29 mouse cellular contexts compared by ENCODE assay signal in genomic region chr2:35283997-35284396, GRCm38 (mm10). TPM values are rescaled to one million over a fixed set of nuclear protein-coding genes. Genes with fewer than 3 reads are reported as not detected.
DNase-seq lines count a peak whose midpoint lies in the region; ATAC-seq and TF ChIP-seq lines count a peak whose summit lies in the region.
"Had no signal": no experiment of that assay in that cellular context is flagged by ENCODE, and none has a peak within 500 bp of the region (broad histone marks: within the 10 kb centered on the region; RNA-seq: fewer than 3 reads in every experiment).

No protein-coding gene starts in this region.

- TF ChIP-seq EP300 in liver, postnatal 0 days (IDR thresholded peaks at IDR 0.05; ENCODE audit: low read depth): no peak
- no peak for TF ChIP-seq EP300 in stomach, postnatal 0 days (optimal IDR thresholded peaks at IDR 0.05)

- no peak overlapping the region for H3K4me3 ChIP-seq in heart, embryonic 12.5 days
- H3K4me3 ChIP-seq in liver, embryonic 11.5 days (ENCODE audit: low read depth, low read length): no peak overlapping the region
- H3K4me3 ChIP-seq in liver, postnatal 0 days (ENCODE audit: low read depth, low read length): no peak overlapping the region
- no peak overlapping the region for H3K4me3 ChIP-seq in stomach, embryonic 16.5 days (replicated peaks; ENCODE audit: low read length)
- H3K4me3 ChIP-seq in stomach, postnatal 0 days (ENCODE audit: low read depth, low read length): no peak overlapping the region
- no peak overlapping the region for H3K4me3 ChIP-seq in midbrain, embryonic 16.5 days (ENCODE audit: low read depth, low read length)
- H3K4me3 ChIP-seq: limb, embryonic 12.5 days; neural tube, embryonic 15.5 days had no signal

- no peak for TF ChIP-seq CTCF in liver, postnatal 0 days (IDR thresholded peaks at IDR 0.05; ENCODE audit: low read depth)
- no peak for TF ChIP-seq CTCF in stomach, postnatal 0 days (IDR thresholded peaks at IDR 0.05; ENCODE audit: low read depth)

- peaks cover 50% of the 10 kb centered on the region for H3K27me3 ChIP-seq in heart, embryonic 12.5 days (replicated peaks)
- peaks cover 42% of the 10 kb centered on the region for H3K27me3 ChIP-seq in liver, embryonic 11.5 days (replicated peaks; ENCODE audit: control insufficient read depth, insufficient read depth, low read length)
- no peaks in the 10 kb centered on the region for H3K27me3 ChIP-seq in liver, postnatal 0 days (ENCODE audit: insufficient read depth, low read length)
- H3K27me3 ChIP-seq in stomach, embryonic 16.5 days (ENCODE audit: control insufficient read depth, insufficient read depth, low read length): no peaks in the 10 kb centered on the region
- H3K27me3 ChIP-seq in stomach, postnatal 0 days (ENCODE audit: control insufficient read depth, insufficient read depth, low read length): no peaks in the 10 kb centered on the region
- peaks cover 29% of the 10 kb centered on the region for H3K27me3 ChIP-seq in midbrain, embryonic 16.5 days (ENCODE audit: control insufficient read depth, insufficient read depth, low read depth, low read length)
- H3K27me3 ChIP-seq: CH12.LX; Patski; stomach, embryonic 15.5 days had no signal

- 79% methylated on average over 4 of the region's 4 CpGs for WGBS in heart, embryonic 12.5 days
- 79% methylated on average over 4 of the region's 4 CpGs for WGBS in liver, embryonic 11.5 days
- WGBS in liver, postnatal 0 days (ENCODE audit: insufficient replicate concordance): 64% methylated on average over 4 of the region's 4 CpGs
- WGBS in stomach, embryonic 16.5 days: 77% methylated on average over 4 of the region's 4 CpGs
- WGBS in stomach, postnatal 0 days: 80% methylated on average over 4 of the region's 4 CpGs
- WGBS in midbrain, embryonic 16.5 days: 89% methylated on average over 4 of the region's 4 CpGs

- no peak overlapping the region for H3K27ac ChIP-seq in heart, embryonic 12.5 days (ENCODE audit: poor library complexity, severe bottlenecking)
- H3K27ac ChIP-seq in liver, embryonic 11.5 days (ENCODE audit: low read depth, low read length): no peak overlapping the region
- H3K27ac ChIP-seq in liver, postnatal 0 days (ENCODE audit: low read depth): no peak overlapping the region
- H3K27ac ChIP-seq in stomach, embryonic 16.5 days (ENCODE audit: low read length): no peak overlapping the region
- H3K27ac ChIP-seq in stomach, postnatal 0 days (replicated peaks): no peak overlapping the region
- no peak overlapping the region for H3K27ac ChIP-seq in midbrain, embryonic 16.5 days (ENCODE audit: low read length)
- H3K27ac ChIP-seq: hindbrain, embryonic 14.5 days; limb, embryonic 12.5 days; macrophage; neural tube, embryonic 15.5 days; stomach, embryonic 15.5 days had no signal

- H3K4me1 ChIP-seq in heart, embryonic 12.5 days (replicated peaks): peaks cover 21% of the 10 kb centered on the region
- H3K4me1 ChIP-seq in liver, embryonic 11.5 days (replicated peaks; ENCODE audit: control insufficient read depth, insufficient read depth, low read length): peaks cover 15% of the 10 kb centered on the region
- peaks cover 7% of the 10 kb centered on the region; the same call in 1 of the 2 replicates for H3K4me1 ChIP-seq in liver, postnatal 0 days (ENCODE audit: insufficient read depth)
- H3K4me1 ChIP-seq in stomach, embryonic 16.5 days (ENCODE audit: control insufficient read depth, insufficient read depth, low read length): peaks cover 7% of the 10 kb centered on the region; the same call in 1 of the 2 replicates
- peaks cover 11% of the 10 kb centered on the region for H3K4me1 ChIP-seq in stomach, postnatal 0 days (replicated peaks; ENCODE audit: control insufficient read depth, insufficient read depth)
- H3K4me1 ChIP-seq in midbrain, embryonic 16.5 days (ENCODE audit: control insufficient read depth, insufficient read depth, low read length): peaks cover 4% of the 10 kb centered on the region; the same call in 1 of the 2 replicates

- no peaks in the 10 kb centered on the region for H3K9me3 ChIP-seq in heart, embryonic 12.5 days (replicated peaks)
- no peaks in the 10 kb centered on the region for H3K9me3 ChIP-seq in liver, embryonic 11.5 days (ENCODE audit: control insufficient read depth, low read length)
- no peaks in the 10 kb centered on the region for H3K9me3 ChIP-seq in liver, postnatal 0 days (ENCODE audit: low read length)
- no peaks in the 10 kb centered on the region for H3K9me3 ChIP-seq in stomach, embryonic 16.5 days (replicated peaks; ENCODE audit: control insufficient read depth, low read length)
- no peaks in the 10 kb centered on the region for H3K9me3 ChIP-seq in stomach, postnatal 0 days (ENCODE audit: control insufficient read depth, low read length)
- no peaks in the 10 kb centered on the region for H3K9me3 ChIP-seq in midbrain, embryonic 16.5 days (replicated peaks; ENCODE audit: control insufficient read depth, low read length, poor library complexity, severe bottlenecking)
- H3K9me3 ChIP-seq: G1E; limb, embryonic 12.5 days; neural tube, embryonic 15.5 days; stomach, embryonic 15.5 days had no signal

- DNase-seq in heart, adult 11 months: no peak
- DNase-seq in liver, embryonic 11.5 days (ENCODE audit: low spot score): no peak
- no peak for DNase-seq in liver, postnatal 0 days
- no peak for DNase-seq in stomach, postnatal 0 days (ENCODE audit: low spot score)
- DNase-seq: adrenal gland, adult 8-10 months; B cell, adult 2 months; cerebellum, adult 2 months; cerebellum, postnatal 25 days; heart, postnatal 4 days; kidney, adult 9 months; right cerebral cortex, adult 18-20 months; right cerebral cortex, postnatal 4 days; thymus, adult 2 months; thymus, postnatal 4 days had no signal

- ATAC-seq in heart, embryonic 12.5 days (ENCODE audit: insufficient number of reproducible peaks, low FRiP score): no peak
- peak; percentile 54; the same call in 1 of the 2 replicates for ATAC-seq in liver, embryonic 11.5 days (replicated peaks; ENCODE audit: low FRiP score)
- no peak for ATAC-seq in liver, postnatal 0 days
- no peak; the same call in 1 of the 2 replicates for ATAC-seq in stomach, embryonic 16.5 days (ENCODE audit: insufficient read depth, low FRiP score)
- ATAC-seq in stomach, postnatal 0 days (ENCODE audit: low FRiP score, low TSS enrichment): no peak
- no peak for ATAC-seq in midbrain, embryonic 16.5 days
- ATAC-seq: activated CD4-positive, CD25-positive, alpha-beta regulatory T cell, adult 4 months; forebrain, embryonic 14.5 days; inflammation-experienced regulatory T-cells, adult 6 months; Patski had no signal

- H3K9ac ChIP-seq in heart, embryonic 12.5 days: 0 out of 2 replicates have a peak overlapping the region, but pooled peaks have one; percentile 25
- H3K9ac ChIP-seq in liver, embryonic 11.5 days (ENCODE audit: low read depth, low read length): no peak overlapping the region
- H3K9ac ChIP-seq in liver, postnatal 0 days (replicated peaks): no peak overlapping the region
- H3K9ac ChIP-seq in stomach, embryonic 16.5 days (ENCODE audit: low read length): no peak overlapping the region
- no peak overlapping the region for H3K9ac ChIP-seq in stomach, postnatal 0 days (ENCODE audit: low read length)
- no peak overlapping the region for H3K9ac ChIP-seq in midbrain, embryonic 16.5 days (ENCODE audit: low read depth, low read length)
- H3K9ac ChIP-seq: hindbrain, embryonic 14.5 days; limb, embryonic 12.5 days; neural tube, embryonic 15.5 days; stomach, embryonic 15.5 days had no signal

- H3K36me3 ChIP-seq in heart, embryonic 12.5 days: peaks cover 21% of the 10 kb centered on the region
- no peaks in the 10 kb centered on the region for H3K36me3 ChIP-seq in liver, embryonic 11.5 days (ENCODE audit: control insufficient read depth, insufficient read depth, low read length)
- 0 out of 2 replicates have a peak, but pooled peaks cover 4% of the 10 kb centered on the region for H3K36me3 ChIP-seq in liver, postnatal 0 days (replicated peaks; ENCODE audit: insufficient read depth, low read length)
- H3K36me3 ChIP-seq in stomach, embryonic 16.5 days (ENCODE audit: control insufficient read depth, insufficient read depth, low read length): no peaks in the 10 kb centered on the region; the same call in 1 of the 2 replicates
- H3K36me3 ChIP-seq in stomach, postnatal 0 days (ENCODE audit: control insufficient read depth, insufficient read depth, low read length): peaks cover 14% of the 10 kb centered on the region
- H3K36me3 ChIP-seq in midbrain, embryonic 16.5 days (ENCODE audit: control insufficient read depth, insufficient read depth, low read length): no peaks in the 10 kb centered on the region
- H3K36me3 ChIP-seq: G1E; limb, embryonic 12.5 days; neural tube, embryonic 15.5 days had no signal

- H3K4me2 ChIP-seq in heart, embryonic 12.5 days: no peak overlapping the region
- no peak overlapping the region for H3K4me2 ChIP-seq in liver, embryonic 11.5 days
- no peak overlapping the region for H3K4me2 ChIP-seq in liver, postnatal 0 days (ENCODE audit: low read depth, low read length)
- H3K4me2 ChIP-seq in stomach, embryonic 16.5 days (ENCODE audit: low read depth, low read length): peak overlapping the region; percentile 73; the same call in 1 of the 2 replicates
- no peak overlapping the region for H3K4me2 ChIP-seq in stomach, postnatal 0 days (replicated peaks; ENCODE audit: low read depth)
- no peak overlapping the region for H3K4me2 ChIP-seq in midbrain, embryonic 16.5 days (ENCODE audit: low read length)
- H3K4me2 ChIP-seq: hindbrain, embryonic 14.5 days; limb, embryonic 12.5 days; midbrain, embryonic 11.5 days; neural tube, embryonic 15.5 days had no signal

RNA-seq across cellular contexts. Expression of gene Gsn, which starts 27.8 kb away (rescaled TPM):
- polyA plus RNA-seq in heart, embryonic 12.5 days (2016; fragmentation: Nextera tagmentation; extraction: Ambion mirVana): 186 and 190 TPM in 2 replicates
- 76.4 and 85.4 TPM in 2 replicates for polyA plus RNA-seq in liver, embryonic 11.5 days (2014; fragmentation: Nextera tagmentation; extraction: Ambion mirVana)
- 56.1 and 59.7 TPM in 2 replicates for polyA plus RNA-seq in liver, postnatal 0 days (2015; fragmentation: Nextera tagmentation; extraction: Ambion mirVana)
- polyA plus RNA-seq in stomach, embryonic 16.5 days (2015; fragmentation: Nextera tagmentation; extraction: Ambion mirVana): 386 and 449 TPM in 2 replicates
- polyA plus RNA-seq in stomach, postnatal 0 days (2015; fragmentation: Nextera tagmentation; extraction: Ambion mirVana): 398 and 433 TPM in 2 replicates
- polyA plus RNA-seq in midbrain, embryonic 16.5 days (2015; fragmentation: Nextera tagmentation; extraction: Ambion mirVana): 18.0 and 20.5 TPM in 2 replicates

RNA-seq across cellular contexts. Expression of gene Stom, which starts 52.8 kb away (rescaled TPM):
- 42.2 and 42.7 TPM in 2 replicates for polyA plus RNA-seq in heart, embryonic 12.5 days (2016; fragmentation: Nextera tagmentation; extraction: Ambion mirVana)
- 87.7 and 97.0 TPM in 2 replicates for polyA plus RNA-seq in liver, embryonic 11.5 days (2014; fragmentation: Nextera tagmentation; extraction: Ambion mirVana)
- polyA plus RNA-seq in liver, postnatal 0 days (2015; fragmentation: Nextera tagmentation; extraction: Ambion mirVana): 77.1 and 86.3 TPM in 2 replicates
- 87.3 and 88.9 TPM in 2 replicates for polyA plus RNA-seq in stomach, embryonic 16.5 days (2015; fragmentation: Nextera tagmentation; extraction: Ambion mirVana)
- polyA plus RNA-seq in stomach, postnatal 0 days (2015; fragmentation: Nextera tagmentation; extraction: Ambion mirVana): 53.5 and 56.9 TPM in 2 replicates
- polyA plus RNA-seq in midbrain, embryonic 16.5 days (2015; fragmentation: Nextera tagmentation; extraction: Ambion mirVana): 14.5 and 17.6 TPM in 2 replicates
